Mouse (Mus musculus) layer of hippocampus, postnatal 36 days (tissue): ENCODE results near the gene Klf3. TPM values are rescaled to one million over a fixed set of nuclear protein-coding genes. Genes with fewer than 3 reads are reported as not detected.

Source experiments
- DNase-seq, 2 experiments: peaks; one replicate each; pipeline ENCODE4 v3.0.0; 2022
- total RNA-seq, 2 experiments: library from RNA; stranded (reverse); gene quantifications; 2 replicates each; pipeline ENCODE4 v1.2.3; 2021

The Klf3 gene
- total RNA-seq, 2 experiments from 2014 or later, result 49.7 to 52.7 TPM

- no peak for DNase-seq
These were observed 35.9 kb downstream of the Klf3 start for GRCm38 (mm10) chr5:64839016-64839599.

- no peak for DNase-seq
These were observed 36.9 kb downstream of the Klf3 start for GRCm38 (mm10) chr5:64840087-64840486.

GRCm38 (mm10) chr5:64844622-64845021 is 41.4 kb downstream of the Klf3 start:
- no peak for DNase-seq

GRCm38 (mm10) chr5:64847305-64847704 is 44.1 kb downstream of the Klf3 start:
- no peak for DNase-seq

GRCm38 (mm10) chr5:64849892-64850291 is 46.7 kb downstream of the Klf3 start:
- no peak for DNase-seq

GRCm38 (mm10) chr5:64852656-64853398 is 49.6 kb downstream of the Klf3 start:
- no peak for DNase-seq

- no peak for DNase-seq
These were observed 50.2 kb downstream of the Klf3 start for GRCm38 (mm10) chr5:64853421-64853820.

- no peak for DNase-seq
These were observed 52.0 kb downstream of the Klf3 start for GRCm38 (mm10) chr5:64855199-64855598.

- DNase-seq, result no peak
These were observed 57.8 kb downstream of the Klf3 start for GRCm38 (mm10) chr5:64860900-64861470.

GRCm38 (mm10) chr5:64861471-64862199 is 58.4 kb downstream of the Klf3 start:
- DNase-seq, result no peak

GRCm38 (mm10) chr5:64862269-64862668 is 59.1 kb downstream of the Klf3 start:
- DNase-seq, result peak; percentile 48 to 58

GRCm38 (mm10) chr5:64864699-64865108 is 61.5 kb downstream of the Klf3 start:
- DNase-seq, result no peak

GRCm38 (mm10) chr5:64865219-64865964 is 62.2 kb downstream of the Klf3 start:
- no peak for DNase-seq

- DNase-seq, result peak; percentile 62 to 76
These were observed 63.3 kb downstream of the Klf3 start for GRCm38 (mm10) chr5:64866331-64867050.

GRCm38 (mm10) chr5:64867124-64867523 is 63.9 kb downstream of the Klf3 start:
- no peak for DNase-seq

GRCm38 (mm10) chr5:64867551-64867950 is 64.4 kb downstream of the Klf3 start:
- DNase-seq, result no peak

- no peak for DNase-seq
These were observed 73.1 kb downstream of the Klf3 start for GRCm38 (mm10) chr5:64876086-64876830.

GRCm38 (mm10) chr5:64877235-64878026 is 74.2 kb downstream of the Klf3 start:
- no peak for DNase-seq

GRCm38 (mm10) chr5:64878027-64878425 is 74.8 kb downstream of the Klf3 start:
- DNase-seq, result no peak

- no peak for DNase-seq
These were observed 75.3 kb downstream of the Klf3 start for GRCm38 (mm10) chr5:64878526-64878925.
